Mouse (Mus musculus): Measurements from ENCODE around the gene Gm49361.

- TF ChIP-seq CTCF (IDR thresholded peaks at IDR 0.05; ENCODE audit: control insufficient read depth, insufficient read depth, low read length) (no peak), POLR2A (IDR thresholded peaks at IDR 0.05; ENCODE audit: borderline replicate concordance, control insufficient read depth, low read depth, low read length) (no peak)
These were observed 116.3 kb downstream of the Gm49361 start for GRCm38 (mm10) chr14:57629595-57629994.
